Mouse (Mus musculus): ENCODE results near the gene H2-Eb1.

- TF ChIP-seq POLR2A (IDR thresholded peaks at IDR 0.05; ENCODE audit: insufficient read depth, low read depth, low read length) = no peak
- TF ChIP-seq CTCF (IDR thresholded peaks at IDR 0.05) = no peak
- no peak for TF ChIP-seq EP300 (IDR thresholded peaks at IDR 0.05; ENCODE audit: insufficient read depth, low read depth, low read length)
Measured at GRCm38 (mm10) chr17:34331200-34331599, 25.5 kb downstream of the H2-Eb1 start.

Measured in heart, adult 2 months (tissue).